Mouse (Mus musculus) lung, embryonic 14.5 days (tissue): Measurements from ENCODE around the gene Nif3l1. TPM values are rescaled to one million over a fixed set of nuclear protein-coding genes. Genes with fewer than 3 reads are reported as not detected.

Experiments used
- ATAC-seq: fragments of 200-750 bp; cut with Nextera tagmentation; 2 replicates; pipeline ENCODE4 v1.8.0; 2017; ENCODE audit warnings: mild to moderate bottlenecking, moderate TSS enrichment, moderate library complexity; ENCODE audit not compliant: insufficient read depth
- DNase-seq: peaks from one replicate; pipeline ENCODE4 v3.0.0-alpha.2; 2015
- H3K27ac ChIP-seq: fragments of 300-500 bp; sonication (generic); 2 replicates; pipeline ENCODE4 v1.5.1; 2014; ENCODE audit warnings: low read depth, mild to moderate bottlenecking, moderate library complexity
- H3K27me3 ChIP-seq: fragments of 300-500 bp; sonication (generic); 2 replicates; pipeline ENCODE4 v1.6.1; 2014; ENCODE audit warnings: low read length, control low read depth; ENCODE audit not compliant: insufficient read depth
- H3K36me3 ChIP-seq: fragments of 300-500 bp; sonication (generic); 2 replicates; pipeline ENCODE4 v1.6.1; 2014; ENCODE audit warnings: control low read depth; ENCODE audit not compliant: insufficient read depth
- H3K4me1 ChIP-seq: fragments of 300-500 bp; sonication (generic); 2 replicates; pipeline ENCODE4 v1.6.1; 2014; ENCODE audit warnings: antibody characterized with exemption, control low read depth; ENCODE audit not compliant: insufficient read depth
- H3K4me2 ChIP-seq: fragments of 300-500 bp; sonication (generic); 2 replicates; pipeline ENCODE4 v1.6.1; 2014; ENCODE audit warnings: mild to moderate bottlenecking
- H3K4me3 ChIP-seq: fragments of 300-500 bp; sonication (generic); 2 replicates; pipeline ENCODE4 v1.5.1; 2014; ENCODE audit warnings: low read depth, low read length
- H3K9ac ChIP-seq: fragments of 300-500 bp; sonication (generic); 2 replicates; pipeline ENCODE4 v1.6.1; 2014
- H3K9me3 ChIP-seq: fragments of 300-500 bp; sonication (generic); 2 replicates; pipeline ENCODE4 v1.6.1; 2016; ENCODE audit warnings: low read depth, low read length, control low read depth
- CTCF ChIP-seq: IDR thresholded peaks from 2 replicates; pipeline ENCODE4 v1.5.1; 2016; ENCODE audit warnings: antibody characterized with exemption, low read depth
- WGBS: fragments of 180-500 bp; shearing (Covaris S2); extraction: QIAGEN DNeasy Blood & Tissue Kit; methylation state at CpG from one replicate; pipeline ENCODE4 v1.1.7; 2014; 5-methylcytosine and 5-hydroxymethylcytosine counted together
- polyA plus RNA-seq: library from polyadenylated mRNA; unstranded; fragments of >200 nt; fragmentation: Nextera tagmentation; extraction: Ambion mirVana; gene quantifications from 2 replicates; pipeline ENCODE4 v1.2.1, GENCODE M21; 2014

Nif3l1 gene
- polyA plus RNA-seq, 1 experiment from 2014 or later: 53.8 TPM

DNA sequence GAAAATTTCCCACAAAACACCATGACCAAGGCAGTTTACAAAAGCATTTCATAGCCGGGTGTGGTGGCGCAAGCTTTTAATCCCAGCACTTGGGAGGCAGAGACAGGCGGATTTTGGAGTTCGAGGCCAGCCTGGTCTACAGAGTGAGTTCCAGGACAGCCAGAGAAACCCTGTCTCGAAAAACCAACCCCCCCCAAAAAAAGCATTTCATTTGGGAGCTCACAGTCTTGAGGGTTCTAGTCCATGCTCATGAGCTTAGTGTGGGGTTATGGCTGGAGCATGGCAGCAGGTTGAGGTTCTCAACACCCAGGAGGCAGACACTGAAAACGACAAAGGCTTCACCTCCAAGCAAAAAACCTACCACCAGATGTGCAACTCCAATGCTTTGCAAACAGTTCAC, 36.8 kb upstream of the Nif3l1 start:
- Histone ChIP-seq H3K9me3 (no peaks in the 10 kb centered on the region), H3K4me2 (no peak overlapping the region), H3K27me3 (no peaks in the 10 kb centered on the region), H3K4me1 (no peaks in the 10 kb centered on the region), H3K27ac (no peak overlapping the region), H3K36me3 (peaks cover 77% of the 10 kb centered on the region), H3K4me3 (no peak overlapping the region), H3K9ac (no peak overlapping the region)
- 83% methylated on average over 6 of the region's 6 CpGs for WGBS
- DNase-seq (no peak), ATAC-seq (no peak)
- TF ChIP-seq CTCF: no peak

- WGBS: 66% methylated on average over 5 of the region's 5 CpGs
- no peak overlapping the region for H3K4me2 ChIP-seq
These were observed 35.3 kb upstream of the Nif3l1 start for GRCm38 (mm10) chr1:58409553-58410197.

GRCm38 (mm10) chr1:58410198-58410588, 34.8 kb upstream of the Nif3l1 start:
- no peak for ATAC-seq
- H3K27ac ChIP-seq: no peak overlapping the region

More at GRCm38 (mm10) chr1:58409553-58410197, 35.3 kb upstream of the Nif3l1 start:
- Histone ChIP-seq H3K27me3 (no peaks in the 10 kb centered on the region), H3K4me3 (no peak overlapping the region), H3K9me3 (no peaks in the 10 kb centered on the region), H3K27ac (no peak overlapping the region), H3K4me1 (no peaks in the 10 kb centered on the region), H3K36me3 (peaks cover 77% of the 10 kb centered on the region), H3K9ac (no peak overlapping the region)
- no peak for TF ChIP-seq CTCF
- DNase-seq: peak; percentile 8
- no peak for ATAC-seq

GRCm38 (mm10) chr1:58410776-58411175, 34.2 kb upstream of the Nif3l1 start:
- peaks cover 82% of the 10 kb centered on the region for H3K36me3 ChIP-seq
- no peak for DNase-seq
- WGBS: 87% methylated on average over 7 of the region's 7 CpGs

More at GRCm38 (mm10) chr1:58410198-58410588, 34.8 kb upstream of the Nif3l1 start:
- no peak for DNase-seq
- H3K27me3 ChIP-seq: no peaks in the 10 kb centered on the region
- no peaks in the 10 kb centered on the region for H3K9me3 ChIP-seq
- H3K36me3 ChIP-seq: peaks cover 80% of the 10 kb centered on the region
- no peak overlapping the region for H3K9ac ChIP-seq
- TF ChIP-seq CTCF: no peak
- WGBS: 75% methylated on average over 3 of the region's 3 CpGs
- H3K4me2 ChIP-seq: no peak overlapping the region
- H3K4me1 ChIP-seq: no peaks in the 10 kb centered on the region
- no peak overlapping the region for H3K4me3 ChIP-seq

DNA sequence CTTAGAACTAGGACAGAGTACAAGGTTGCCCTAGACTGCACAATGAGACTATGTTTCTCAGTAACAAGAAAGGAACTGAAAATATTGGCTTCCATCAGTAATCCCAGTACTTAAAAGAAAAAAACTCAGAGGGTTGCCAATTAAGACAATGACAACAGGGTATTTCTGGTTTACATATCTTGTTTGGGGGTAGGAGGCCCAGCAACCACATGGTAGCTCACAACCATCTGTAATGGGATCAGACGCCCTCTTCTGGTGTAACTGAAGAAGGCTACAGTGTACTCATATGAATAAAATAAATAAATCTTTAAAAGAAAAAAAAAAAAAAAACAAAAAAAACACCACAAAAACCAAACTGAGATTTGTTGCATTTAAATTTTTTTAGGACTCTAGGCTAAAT, 29.5 kb upstream of the Nif3l1 start:
- no peak overlapping the region for H3K4me2 ChIP-seq
- no peak overlapping the region for H3K4me3 ChIP-seq
- peak; percentile 32 for DNase-seq
- WGBS: 26% methylated on average over 1 of the region's 1 CpGs
- H3K9ac ChIP-seq: no peak overlapping the region
- H3K27me3 ChIP-seq: no peaks in the 10 kb centered on the region
- TF ChIP-seq CTCF: no peak
- no peaks in the 10 kb centered on the region for H3K9me3 ChIP-seq
- peaks cover 94% of the 10 kb centered on the region for H3K36me3 ChIP-seq
- H3K4me1 ChIP-seq: no peaks in the 10 kb centered on the region
- ATAC-seq: no peak
- H3K27ac ChIP-seq: no peak overlapping the region

More at GRCm38 (mm10) chr1:58410776-58411175, 34.2 kb upstream of the Nif3l1 start:
- Histone ChIP-seq H3K9me3 (no peaks in the 10 kb centered on the region), H3K4me3 (no peak overlapping the region), H3K4me1 (no peaks in the 10 kb centered on the region), H3K9ac (no peak overlapping the region), H3K27ac (no peak overlapping the region), H3K4me2 (no peak overlapping the region), H3K27me3 (no peaks in the 10 kb centered on the region)
- TF ChIP-seq CTCF: no peak
- ATAC-seq: no peak

- 82% methylated on average over 2 of the region's 2 CpGs for WGBS
- no peaks in the 10 kb centered on the region for H3K27me3 ChIP-seq
- H3K4me1 ChIP-seq: 0 out of 2 replicates have a peak, but pooled peaks cover under 1% of the 10 kb centered on the region
- ATAC-seq (no peak), DNase-seq (no peak)
- H3K27ac ChIP-seq: no peak overlapping the region
- TF ChIP-seq CTCF: no peak
- H3K9me3 ChIP-seq: no peaks in the 10 kb centered on the region
- H3K9ac ChIP-seq: no peak overlapping the region
- no peak overlapping the region for H3K4me2 ChIP-seq
- H3K4me3 ChIP-seq: no peak overlapping the region
- peaks cover 91% of the 10 kb centered on the region for H3K36me3 ChIP-seq
These were observed 28.9 kb upstream of the Nif3l1 start for GRCm38 (mm10) chr1:58416048-58416447.

- ATAC-seq: no peak
- no peak overlapping the region for H3K4me3 ChIP-seq
- no peak overlapping the region for H3K27ac ChIP-seq
- TF ChIP-seq CTCF: no peak
- H3K9me3 ChIP-seq: no peaks in the 10 kb centered on the region
- H3K4me2 ChIP-seq: no peak overlapping the region
- H3K36me3 ChIP-seq: peaks cover 64% of the 10 kb centered on the region
- H3K27me3 ChIP-seq: no peaks in the 10 kb centered on the region
- H3K9ac ChIP-seq: no peak overlapping the region
- peaks cover 9% of the 10 kb centered on the region; the same call in 1 of the 2 replicates for H3K4me1 ChIP-seq
- DNase-seq: no peak
- WGBS: 78% methylated on average over 10 of the region's 10 CpGs
These were observed 24.9 kb upstream of the Nif3l1 start for GRCm38 (mm10) chr1:58420032-58420431.
